Mouse (Mus musculus) induced T-regulatory cell, adult 2 months (primary cell): ENCODE measurements around the gene Parp8.

ENCODE experiments used
- DNase-seq: peaks from one replicate; pipeline ENCODE4 v3.0.0-alpha.2; 2012; ENCODE audit warnings: low read depth

The Parp8 gene

GRCm38 (mm10) chr13:117018676-117019075 lies 6.7 kb downstream of the Parp8 start:
- DNase-seq, result no peak

- DNase-seq, result no peak
Measured at GRCm38 (mm10) chr13:117013516-117013915, 11.8 kb downstream of the Parp8 start.

DNA sequence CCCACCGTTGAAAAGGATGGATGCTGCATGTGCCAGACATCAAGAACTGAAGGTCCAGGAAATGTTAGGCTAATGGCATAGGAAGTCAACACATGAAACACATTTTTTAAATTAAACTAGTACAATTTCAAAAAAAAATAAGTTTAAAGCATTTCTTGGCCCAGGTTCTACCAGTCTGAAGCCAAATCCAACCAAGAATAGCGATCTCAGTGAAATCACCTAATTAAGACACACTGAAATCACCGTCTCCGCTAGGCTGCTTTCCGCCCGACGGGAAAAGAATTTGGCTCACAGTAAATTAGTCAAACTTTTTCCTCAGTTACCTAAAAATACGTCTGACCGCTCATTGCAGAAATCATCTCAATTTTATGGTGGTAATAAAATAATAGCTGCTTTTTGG lies 13.3 kb downstream of the Parp8 start:
- DNase-seq, result no peak

DNA sequence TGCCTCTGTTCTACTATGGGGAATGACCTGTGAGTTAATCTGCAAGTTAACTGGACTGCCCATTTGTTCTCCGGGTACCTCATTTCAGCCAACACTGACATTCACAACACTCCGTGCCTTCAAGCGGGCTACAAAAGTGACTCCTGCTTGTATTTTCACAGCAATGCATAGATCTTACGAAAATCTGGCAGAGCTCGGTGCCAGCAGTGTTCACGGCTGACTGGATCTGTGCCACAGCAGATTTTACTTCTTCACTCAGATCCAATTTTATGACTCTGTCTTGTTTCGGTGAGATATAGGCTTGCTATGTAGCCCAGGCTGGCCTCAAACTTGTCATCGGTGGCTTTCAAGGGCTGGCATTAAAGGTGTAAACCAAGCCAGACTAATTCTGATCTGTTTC lies 15.2 kb downstream of the Parp8 start:
- DNase-seq, result no peak

DNA sequence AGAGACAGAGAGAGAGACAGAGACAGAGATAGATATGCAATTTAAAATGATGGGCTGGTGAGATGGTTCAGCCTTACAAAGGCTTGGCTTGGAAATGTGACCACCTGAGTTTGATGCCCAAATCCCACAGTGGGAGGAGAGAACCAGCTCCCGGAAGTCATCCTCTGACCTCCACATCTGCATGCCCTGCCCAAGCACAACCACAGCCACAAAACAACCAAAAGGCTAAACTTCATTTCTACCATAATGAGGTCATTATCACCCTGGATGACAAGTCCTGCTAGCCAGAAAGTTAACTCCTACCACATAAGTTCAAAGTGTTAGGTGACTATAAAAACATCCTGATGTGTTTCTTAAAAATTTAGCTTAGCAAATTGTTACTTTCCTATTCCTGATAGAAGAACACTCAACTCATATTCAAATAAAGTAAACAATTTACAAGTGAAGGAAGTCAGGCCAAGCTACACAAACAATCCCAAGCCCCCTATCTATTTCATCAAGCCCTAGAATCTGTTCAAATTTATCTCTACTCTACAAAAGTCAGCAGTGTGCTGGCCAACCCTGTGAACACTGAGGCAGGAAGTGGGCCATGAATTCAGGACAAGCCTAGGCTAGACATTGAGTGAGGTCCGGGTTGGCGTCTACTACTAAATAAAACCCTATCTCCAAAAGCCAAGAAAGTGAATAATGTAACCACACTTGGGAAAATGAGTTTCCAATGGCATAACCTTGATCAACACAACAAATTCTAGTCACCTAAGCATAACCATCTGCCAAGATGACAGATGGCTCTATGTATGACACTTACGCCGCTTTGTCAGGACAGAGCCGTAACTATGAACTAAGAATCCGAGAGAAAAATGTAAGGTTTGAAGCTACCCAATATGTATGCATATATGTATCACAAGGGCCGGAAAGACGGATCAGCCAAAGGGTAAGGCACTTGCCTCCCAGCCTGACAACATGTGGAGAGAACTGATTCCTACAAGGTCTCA lies 17.0 kb downstream of the Parp8 start:
- DNase-seq, result no peak

- no peak for DNase-seq
Measured at GRCm38 (mm10) chr13:117007566-117007965, 17.8 kb downstream of the Parp8 start.

GRCm38 (mm10) chr13:117006638-117007037 lies 18.7 kb downstream of the Parp8 start:
- DNase-seq, result no peak

- DNase-seq, result no peak
Measured at GRCm38 (mm10) chr13:117000493-117000892, 24.8 kb downstream of the Parp8 start.

GRCm38 (mm10) chr13:116991560-116991959 lies 33.8 kb downstream of the Parp8 start:
- peak; percentile 16 for DNase-seq

- peak; percentile 29 for DNase-seq
Measured at GRCm38 (mm10) chr13:116990327-116990726, 35.0 kb downstream of the Parp8 start.

DNA sequence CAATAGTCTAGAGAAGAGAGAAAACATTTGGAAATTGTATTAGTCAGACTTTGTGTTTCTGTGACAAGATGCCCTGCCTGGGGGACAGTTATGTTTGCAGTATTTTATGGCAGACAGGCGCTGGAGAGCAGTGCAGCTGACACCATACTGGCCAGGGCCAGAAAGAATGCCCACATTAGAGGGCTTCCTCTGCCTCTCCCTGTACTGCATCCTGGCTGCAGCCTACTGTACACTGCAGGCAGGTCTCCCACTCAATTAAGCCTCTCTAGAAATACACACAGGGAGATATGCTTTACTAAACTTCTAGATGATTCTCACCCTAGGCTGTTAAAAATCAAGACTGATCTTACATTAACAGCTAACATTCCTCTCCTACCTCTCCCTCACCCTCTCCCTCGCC lies 36.6 kb downstream of the Parp8 start:
- no peak for DNase-seq

GRCm38 (mm10) chr13:116988208-116988607 lies 37.1 kb downstream of the Parp8 start:
- DNase-seq, result no peak

- DNase-seq, result no peak
Measured at GRCm38 (mm10) chr13:116987284-116987683, 38.1 kb downstream of the Parp8 start.

DNA sequence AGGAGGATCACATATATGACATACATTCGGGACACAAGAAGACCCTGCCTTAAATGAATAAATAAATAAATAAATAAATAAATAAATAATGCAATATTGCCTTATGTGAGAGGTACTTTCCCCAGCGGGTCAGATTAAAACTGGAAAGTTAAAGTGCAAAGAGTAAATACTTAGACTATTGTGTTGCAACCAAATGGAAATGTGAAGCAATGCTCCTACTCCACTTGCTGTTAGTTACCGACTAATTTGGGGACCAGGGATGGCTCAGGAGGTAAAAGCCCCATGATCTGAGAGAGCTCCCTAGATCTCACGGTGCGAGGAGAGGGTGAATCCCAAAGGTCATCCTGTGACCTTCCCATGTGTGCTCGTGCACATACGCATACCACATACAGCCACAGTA lies 38.7 kb downstream of the Parp8 start:
- DNase-seq, result no peak

DNA sequence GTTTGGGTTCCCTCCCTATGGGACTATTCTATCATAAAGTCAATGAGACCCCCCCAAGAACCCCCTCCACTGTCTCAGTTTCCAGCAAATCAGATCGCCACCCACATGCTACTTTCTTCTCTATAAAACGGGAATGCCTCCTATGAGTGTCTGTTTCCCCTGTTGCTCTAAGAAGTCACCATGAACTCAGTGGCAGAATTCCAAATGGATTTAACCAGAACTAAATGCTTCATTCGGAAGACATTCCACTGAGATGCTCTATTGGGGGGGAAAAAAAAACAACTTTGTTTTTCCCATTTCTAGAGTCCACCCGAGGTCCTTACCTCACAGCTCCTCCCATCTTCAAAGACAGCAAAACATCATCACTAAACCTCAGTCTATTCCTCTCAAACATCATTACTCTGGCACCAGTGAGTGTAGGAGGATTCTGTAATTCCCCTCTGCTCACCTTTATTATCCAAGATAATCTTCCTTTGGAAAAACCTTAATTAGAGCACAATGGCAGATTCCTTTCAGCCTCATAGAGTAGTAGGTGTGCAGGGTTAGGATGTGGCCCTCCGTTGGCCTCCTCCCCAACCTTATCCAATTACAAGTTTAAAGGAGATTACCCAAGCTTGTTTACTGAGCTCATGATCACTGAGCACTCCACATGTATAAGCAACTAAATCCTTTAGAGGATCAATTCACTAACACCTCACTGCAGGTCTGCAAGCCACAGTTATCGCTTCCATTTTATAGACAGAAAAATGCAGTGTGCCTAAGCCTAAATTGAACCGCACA lies 51.1 kb downstream of the Parp8 start:
- DNase-seq, result no peak

DNA sequence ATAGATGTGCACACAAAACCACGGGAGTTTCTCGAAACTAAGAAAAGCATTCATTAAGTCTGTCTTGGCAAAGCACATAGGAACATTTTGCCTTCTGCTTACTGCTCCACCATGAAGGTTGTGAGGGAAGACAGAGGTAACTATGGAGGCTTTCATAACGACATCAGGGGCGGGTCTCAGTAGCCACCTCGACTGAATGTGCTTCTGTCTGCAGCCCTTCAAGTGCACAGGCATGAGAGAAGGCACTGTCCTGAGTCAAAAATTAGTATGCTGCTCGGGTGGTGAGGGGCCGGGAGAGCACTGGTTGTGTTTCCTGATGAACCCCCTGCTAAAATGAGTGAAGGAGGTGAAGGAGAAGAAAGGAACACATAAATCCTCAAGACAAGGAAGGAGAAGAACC lies 51.8 kb downstream of the Parp8 start:
- DNase-seq, result no peak

DNA sequence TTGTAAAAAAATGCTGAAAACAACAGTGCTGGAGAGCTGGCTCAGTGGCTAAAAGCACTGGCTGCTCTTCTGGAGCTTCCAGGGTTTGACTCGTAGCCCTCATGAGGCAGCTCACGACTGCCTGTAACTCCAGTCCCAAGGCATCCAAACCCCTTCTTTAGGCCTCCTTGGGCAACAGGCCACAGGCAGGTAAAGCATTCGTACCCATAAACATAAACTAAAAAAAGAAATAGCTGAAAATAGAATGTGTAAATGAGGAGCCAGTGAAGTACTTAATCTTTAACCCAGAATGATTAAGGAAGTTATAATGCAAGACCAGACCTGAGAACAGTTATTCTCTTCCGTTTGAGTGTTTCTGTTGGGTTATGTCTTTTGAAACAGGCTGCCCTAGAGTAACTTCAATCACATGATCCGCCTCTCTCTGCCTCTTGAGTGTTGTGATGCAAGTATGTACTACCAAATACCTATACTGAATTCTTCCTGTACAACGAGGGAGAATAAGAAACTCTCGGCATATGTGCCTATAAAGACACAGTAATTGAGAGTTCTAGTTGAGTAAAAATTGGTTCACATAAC lies 53.2 kb downstream of the Parp8 start:
- peak; percentile 18 for DNase-seq

DNA sequence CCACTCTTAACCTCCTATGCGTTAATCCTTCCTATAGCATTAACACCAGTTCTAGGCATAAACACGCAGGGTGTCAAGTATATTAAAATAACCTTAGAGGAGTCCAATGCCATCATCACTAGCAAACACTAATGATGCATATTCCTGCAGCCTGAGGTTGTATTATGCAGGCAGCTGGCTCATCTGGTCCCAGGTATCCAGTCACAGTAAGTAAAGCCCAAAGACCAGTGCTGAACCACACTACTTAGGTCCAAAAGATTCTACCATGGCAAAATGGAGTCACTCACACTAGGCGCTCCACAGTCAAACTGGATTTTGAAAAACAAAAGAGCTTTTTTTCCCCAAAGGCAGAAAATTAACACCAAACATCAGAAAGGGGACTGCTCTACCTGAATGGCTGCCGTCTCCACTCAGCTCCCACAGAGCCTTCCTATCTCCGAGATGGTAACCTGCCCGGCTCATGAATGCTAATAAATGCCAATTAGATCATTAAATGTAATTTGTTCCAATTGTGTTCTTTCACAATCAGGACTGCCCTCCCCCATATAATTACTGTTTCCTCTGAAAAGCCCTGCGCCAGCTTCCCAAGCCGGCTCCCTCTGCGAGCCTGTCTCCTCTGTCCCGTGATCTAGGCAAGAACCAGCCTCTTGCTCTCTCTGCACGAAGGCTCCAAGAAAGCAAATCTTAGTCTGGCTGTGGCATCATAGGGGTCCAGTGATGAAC lies 54.5 kb downstream of the Parp8 start:
- DNase-seq, result no peak

- DNase-seq, result no peak
Measured at GRCm38 (mm10) chr13:116969650-116970049, 55.7 kb downstream of the Parp8 start.

- no peak for DNase-seq
Measured at GRCm38 (mm10) chr13:116968906-116969305, 56.4 kb downstream of the Parp8 start.

DNA sequence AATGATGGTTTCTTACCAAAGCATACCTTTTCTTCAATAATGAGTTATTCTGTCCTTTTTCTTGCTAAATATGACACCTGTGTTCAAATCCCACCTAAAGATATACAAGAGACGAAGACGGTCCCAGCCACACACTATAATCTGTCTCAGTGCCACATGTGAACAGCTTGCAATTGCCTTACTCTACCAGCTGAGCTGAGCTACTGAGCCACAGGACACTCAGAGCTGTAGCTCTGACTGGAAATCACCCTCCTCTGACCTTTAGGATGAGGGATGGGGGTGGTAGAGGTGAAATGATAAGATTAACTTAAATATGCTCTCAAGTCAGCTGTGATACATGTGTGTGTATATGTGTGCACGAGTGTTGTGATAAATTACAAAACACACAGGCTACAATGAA lies 57.9 kb downstream of the Parp8 start:
- peak; percentile 32 for DNase-seq
